Mouse (Mus musculus): ENCODE data around the gene Pet2.

The Pet2 gene

DNA sequence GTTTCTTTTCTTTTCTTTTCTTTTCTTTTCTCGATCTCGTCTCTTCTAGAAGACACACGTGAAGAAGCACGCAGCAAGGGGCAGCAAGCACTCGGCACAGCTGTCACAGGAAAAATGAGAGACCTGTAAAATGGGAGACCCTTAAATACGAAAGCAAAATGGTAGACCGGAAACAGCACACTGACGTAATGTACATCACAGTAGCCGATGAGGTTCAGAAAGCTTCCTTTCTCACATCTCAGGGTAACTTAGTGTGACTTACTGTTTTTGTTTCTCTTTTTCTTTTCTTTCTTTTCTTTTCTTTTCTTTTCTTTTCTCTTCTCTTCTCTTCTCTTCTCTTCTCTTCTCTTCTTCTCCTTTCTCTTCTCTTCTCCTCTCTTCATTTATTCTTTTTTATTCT, at the start of gene Pet2:
Gene Pet2, minus strand, starts transcription at position 101 of the 400 bp plus-strand sequence.
- DNase-seq (ENCODE audit: low spot score), result no peak

All from retina, embryonic 14.5 days (tissue).